Mouse (Mus musculus) bone marrow macrophage, adult 2 months (primary cell): ENCODE measurements around the gene Klhl8.

Experiments
- CTCF ChIP-seq: IDR thresholded peaks from 2 replicates; pipeline ENCODE4 v1.5.1; 2012; ENCODE audit warnings: low read depth, mild to moderate bottlenecking, low read length, moderate library complexity
- POLR2A ChIP-seq: IDR thresholded peaks from 2 replicates; pipeline ENCODE4 v1.6.1; 2012; ENCODE audit warnings: mild to moderate bottlenecking, low read depth, low read length, borderline replicate concordance

DNA sequence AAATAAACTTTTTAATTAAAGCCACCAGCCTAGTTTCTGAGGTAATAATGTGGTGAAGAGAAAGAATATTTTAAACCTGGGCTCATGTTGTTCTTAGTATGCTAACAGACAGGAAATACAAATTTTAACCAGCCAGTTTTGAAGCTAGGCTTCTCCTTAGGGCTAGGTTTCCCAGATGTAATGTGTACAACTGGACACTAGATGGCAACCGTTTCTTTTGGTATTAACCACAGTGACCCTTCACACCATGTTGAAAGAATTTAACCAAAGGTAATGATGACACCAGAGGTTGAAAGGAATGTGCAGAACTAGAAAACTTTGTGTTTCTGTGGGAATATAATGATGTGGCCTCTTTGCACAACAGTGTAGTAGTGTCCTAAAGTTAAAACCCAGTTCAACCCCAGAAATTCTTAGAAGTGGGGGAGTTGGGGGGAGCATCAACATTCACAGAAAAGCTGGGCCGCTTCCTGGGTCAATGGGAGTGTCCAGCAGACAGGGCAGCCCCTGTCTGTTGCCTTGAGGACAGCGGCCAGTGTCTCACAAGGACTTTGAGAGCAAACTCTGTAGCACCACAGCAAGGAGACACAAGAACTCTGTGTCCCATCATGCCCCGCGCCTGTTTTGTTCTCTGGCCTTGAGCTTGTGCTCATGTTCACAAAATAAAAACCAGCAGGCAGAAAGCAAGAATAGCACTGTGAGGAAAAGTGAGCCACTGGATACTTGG, 54.6 kb downstream of the Klhl8 start:
- TF ChIP-seq POLR2A, result no peak
- TF ChIP-seq CTCF, result no peak
